Mouse (Mus musculus): Measurements from ENCODE around the gene Xpo5. TPM values are rescaled to one million over a fixed set of nuclear protein-coding genes. Genes with fewer than 3 reads are reported as not detected.

Xpo5 gene
- polyA plus RNA-seq, 1 experiment from 2014 or later = 40.5 TPM

DNA sequence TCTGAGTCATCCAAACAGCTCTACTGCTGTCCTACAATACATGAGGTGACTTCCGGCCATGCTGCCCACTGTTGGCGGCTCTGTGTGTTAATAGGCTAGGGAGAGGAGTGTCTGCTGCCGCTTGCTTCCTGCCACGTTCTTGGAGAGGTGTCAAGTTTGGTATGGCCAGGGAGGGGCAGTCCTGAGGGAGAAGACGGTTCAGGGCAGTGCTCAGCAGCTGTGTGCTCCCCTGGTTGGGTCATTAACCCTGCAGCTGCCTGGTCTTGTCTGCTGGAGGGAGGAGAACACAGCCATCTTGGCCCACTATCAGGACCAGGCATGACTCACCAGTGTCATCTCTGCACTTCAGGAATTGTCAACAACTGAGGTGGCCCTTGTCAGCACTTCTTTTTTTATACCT, 34.3 kb upstream of the Xpo5 start:
- H3K9ac ChIP-seq (replicated peaks; ENCODE audit: low read depth, low read length) = no peak overlapping the region
- no peak overlapping the region for H3K27ac ChIP-seq (ENCODE audit: low read depth, low read length)
- H3K9me3 ChIP-seq (ENCODE audit: control insufficient read depth, low read length) = no peaks in the 10 kb centered on the region
- H3K4me2 ChIP-seq (ENCODE audit: low read depth, low read length) = no peak overlapping the region
- H3K27me3 ChIP-seq (ENCODE audit: control insufficient read depth, insufficient read depth, low read length) = no peaks in the 10 kb centered on the region
- 60% methylated on average over 5 of the region's 5 CpGs for WGBS
- H3K4me3 ChIP-seq (ENCODE audit: low read depth, low read length) = no peak overlapping the region
- no peaks in the 10 kb centered on the region for H3K4me1 ChIP-seq (ENCODE audit: control insufficient read depth, insufficient read depth, low read length)
- H3K36me3 ChIP-seq (ENCODE audit: control insufficient read depth, insufficient read depth, low read length) = peaks cover 70% of the 10 kb centered on the region
- no peak for ATAC-seq (ENCODE audit: low read depth)

DNA sequence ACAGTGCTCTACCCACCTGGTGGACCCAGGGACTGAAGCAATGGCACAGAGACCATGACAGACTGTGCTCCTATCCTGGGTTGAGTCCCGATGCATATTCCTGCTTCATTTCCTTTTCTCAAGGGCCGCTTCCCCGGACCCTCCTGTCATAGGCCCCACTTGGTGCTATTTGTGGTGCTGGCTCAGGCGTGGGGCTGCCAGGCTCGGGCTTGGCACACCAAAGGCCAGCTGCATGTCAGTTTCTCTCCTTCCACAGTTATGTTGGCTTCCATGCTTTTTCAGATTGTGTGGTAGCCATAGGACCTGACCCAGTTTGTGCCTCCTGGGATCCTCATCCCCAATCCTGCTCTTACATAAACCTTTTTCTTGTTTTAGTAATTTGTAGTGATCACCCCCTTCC, 33.8 kb upstream of the Xpo5 start:
- Histone ChIP-seq H3K27me3 (ENCODE audit: control insufficient read depth, insufficient read depth, low read length) (no peaks in the 10 kb centered on the region), H3K4me3 (ENCODE audit: low read depth, low read length) (no peak overlapping the region), H3K9ac (replicated peaks; ENCODE audit: low read depth, low read length) (no peak overlapping the region), H3K9me3 (ENCODE audit: control insufficient read depth, low read length) (no peaks in the 10 kb centered on the region), H3K4me1 (ENCODE audit: control insufficient read depth, insufficient read depth, low read length) (no peaks in the 10 kb centered on the region), H3K27ac (ENCODE audit: low read depth, low read length) (no peak overlapping the region), H3K36me3 (ENCODE audit: control insufficient read depth, insufficient read depth, low read length) (peaks cover 70% of the 10 kb centered on the region), H3K4me2 (ENCODE audit: low read depth, low read length) (no peak overlapping the region)
- no peak for ATAC-seq (ENCODE audit: low read depth)
- WGBS = 97% methylated on average over 5 of the region's 5 CpGs

DNA sequence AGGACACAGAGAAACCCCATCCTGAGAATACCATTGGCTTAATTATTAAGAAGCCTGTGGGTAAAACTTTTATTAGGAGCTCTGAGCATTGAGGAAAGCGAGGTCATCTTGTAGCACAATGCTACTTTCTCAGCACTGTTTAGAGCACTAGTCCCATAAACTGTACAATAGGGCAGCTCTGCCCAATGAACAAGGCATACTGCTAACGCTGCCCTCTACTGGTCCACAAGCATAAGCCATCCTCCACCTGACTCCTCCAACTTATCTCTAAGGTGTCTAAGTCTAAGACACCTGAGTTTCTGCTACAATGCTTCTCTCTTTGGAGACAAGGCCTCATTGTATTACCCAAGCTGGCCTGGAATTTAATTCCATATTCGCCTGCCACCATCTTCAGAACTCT, 32.0 kb upstream of the Xpo5 start:
- ATAC-seq (ENCODE audit: low read depth) = peak; percentile 53; the same call in 1 of the 2 replicates

DNA sequence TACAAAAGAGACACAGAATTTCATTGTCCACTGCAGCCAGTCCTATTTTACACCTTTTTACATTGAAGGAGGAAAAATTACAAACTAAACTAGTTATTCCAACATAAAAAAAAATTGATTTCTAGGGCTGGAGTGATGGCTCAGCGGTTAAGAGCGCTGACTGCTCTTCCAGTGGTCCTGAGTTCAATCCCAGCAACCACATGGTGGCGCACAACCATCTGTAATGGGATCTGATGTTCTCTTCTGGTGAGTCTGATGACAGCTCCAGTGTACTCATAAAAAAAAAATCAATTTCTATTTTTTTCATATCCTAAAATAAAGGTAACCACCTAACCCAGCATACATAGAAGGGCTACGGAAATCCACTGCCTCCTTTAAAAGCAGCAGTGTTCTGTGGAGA, 20.3 kb upstream of the Xpo5 start:
- Histone ChIP-seq H3K4me2 (ENCODE audit: low read depth, low read length) (no peak overlapping the region), H3K36me3 (ENCODE audit: control insufficient read depth, insufficient read depth, low read length) (peaks cover 44% of the 10 kb centered on the region), H3K27ac (ENCODE audit: low read depth, low read length) (no peak overlapping the region), H3K9ac (replicated peaks; ENCODE audit: low read depth, low read length) (no peak overlapping the region), H3K4me1 (ENCODE audit: control insufficient read depth, insufficient read depth, low read length) (no peaks in the 10 kb centered on the region), H3K4me3 (ENCODE audit: low read depth, low read length) (no peak overlapping the region), H3K9me3 (ENCODE audit: control insufficient read depth, low read length) (no peaks in the 10 kb centered on the region), H3K27me3 (ENCODE audit: control insufficient read depth, insufficient read depth, low read length) (no peaks in the 10 kb centered on the region)
- ATAC-seq (ENCODE audit: low read depth) = no peak
- WGBS = 89% methylated on average over 4 of the region's 4 CpGs

More for the DNA sequence above, 32.0 kb upstream of the Xpo5 start:
- WGBS = 77% methylated on average over 3 of the region's 3 CpGs
- Histone ChIP-seq H3K27ac (ENCODE audit: low read depth, low read length) (no peak overlapping the region), H3K9ac (replicated peaks; ENCODE audit: low read depth, low read length) (no peak overlapping the region), H3K36me3 (ENCODE audit: control insufficient read depth, insufficient read depth, low read length) (peaks cover 62% of the 10 kb centered on the region), H3K4me3 (ENCODE audit: low read depth, low read length) (no peak overlapping the region), H3K9me3 (ENCODE audit: control insufficient read depth, low read length) (no peaks in the 10 kb centered on the region), H3K4me2 (ENCODE audit: low read depth, low read length) (no peak overlapping the region), H3K4me1 (ENCODE audit: control insufficient read depth, insufficient read depth, low read length) (no peaks in the 10 kb centered on the region), H3K27me3 (ENCODE audit: control insufficient read depth, insufficient read depth, low read length) (no peaks in the 10 kb centered on the region)

DNA sequence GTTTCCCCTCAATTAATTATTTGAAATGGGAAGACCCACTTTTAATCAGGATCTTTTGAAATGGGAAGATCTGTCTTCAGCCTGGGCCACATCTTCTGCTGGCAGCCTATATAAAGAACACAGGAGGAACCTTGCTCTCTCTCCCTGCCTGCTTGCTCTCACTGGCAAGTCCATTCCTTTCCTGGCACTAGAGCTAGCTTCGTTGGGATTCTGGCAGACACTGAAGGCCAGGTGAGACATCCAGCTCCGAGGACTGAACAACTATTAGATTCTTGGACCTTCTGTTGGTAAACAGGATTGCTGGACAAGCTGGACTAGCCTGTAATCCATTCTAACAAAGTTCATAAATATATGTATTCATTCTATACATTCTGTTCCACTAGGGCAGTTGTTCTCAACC, 13.8 kb upstream of the Xpo5 start:
- no peak for ATAC-seq (ENCODE audit: low read depth)
- no peak overlapping the region for H3K9ac ChIP-seq (replicated peaks; ENCODE audit: low read depth, low read length)
- 95% methylated on average over 2 of the region's 2 CpGs for WGBS
- peaks cover 22% of the 10 kb centered on the region for H3K36me3 ChIP-seq (ENCODE audit: control insufficient read depth, insufficient read depth, low read length)
- no peaks in the 10 kb centered on the region for H3K4me1 ChIP-seq (ENCODE audit: control insufficient read depth, insufficient read depth, low read length)
- no peak overlapping the region for H3K4me2 ChIP-seq (ENCODE audit: low read depth, low read length)
- no peak overlapping the region for H3K27ac ChIP-seq (ENCODE audit: low read depth, low read length)
- no peaks in the 10 kb centered on the region for H3K27me3 ChIP-seq (ENCODE audit: control insufficient read depth, insufficient read depth, low read length)
- no peaks in the 10 kb centered on the region for H3K9me3 ChIP-seq (ENCODE audit: control insufficient read depth, low read length)
- no peak overlapping the region for H3K4me3 ChIP-seq (ENCODE audit: low read depth, low read length)

DNA sequence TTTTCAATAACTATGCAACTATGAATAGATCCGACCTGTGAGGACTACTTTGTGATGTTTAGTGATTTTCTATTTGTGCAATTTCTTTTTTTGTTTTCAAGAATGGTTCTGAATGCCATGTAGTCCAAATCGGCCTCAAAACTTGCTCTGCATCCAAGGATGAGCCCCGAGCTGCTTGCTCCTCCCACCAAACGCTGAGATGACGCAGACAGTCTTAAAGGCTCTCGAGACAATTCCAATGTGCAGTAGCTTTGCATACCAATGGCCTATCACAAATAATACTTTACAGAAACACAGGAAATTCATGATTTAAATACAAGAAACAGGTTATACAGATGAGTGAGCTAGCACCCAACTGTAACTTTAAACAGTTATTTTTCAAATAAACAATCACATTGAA, 1.4 kb upstream of the Xpo5 start:
- Histone ChIP-seq H3K4me1 (ENCODE audit: control insufficient read depth, insufficient read depth, low read length) (peaks cover 15% of the 10 kb centered on the region), H3K27ac (ENCODE audit: low read depth, low read length) (no peak overlapping the region), H3K9ac (replicated peaks; ENCODE audit: low read depth, low read length) (no peak overlapping the region; the same call in 1 of the 2 replicates), H3K4me3 (ENCODE audit: low read depth, low read length) (peak overlapping the region; percentile 87; the same call in 1 of the 2 replicates), H3K4me2 (ENCODE audit: low read depth, low read length) (peak overlapping the region; percentile 87), H3K27me3 (ENCODE audit: control insufficient read depth, insufficient read depth, low read length) (no peaks in the 10 kb centered on the region), H3K9me3 (ENCODE audit: control insufficient read depth, low read length) (no peaks in the 10 kb centered on the region), H3K36me3 (ENCODE audit: control insufficient read depth, insufficient read depth, low read length) (peaks cover 20% of the 10 kb centered on the region)
- no peak for ATAC-seq (ENCODE audit: low read depth)
- WGBS = 70% methylated on average over 6 of the region's 6 CpGs

DNA sequence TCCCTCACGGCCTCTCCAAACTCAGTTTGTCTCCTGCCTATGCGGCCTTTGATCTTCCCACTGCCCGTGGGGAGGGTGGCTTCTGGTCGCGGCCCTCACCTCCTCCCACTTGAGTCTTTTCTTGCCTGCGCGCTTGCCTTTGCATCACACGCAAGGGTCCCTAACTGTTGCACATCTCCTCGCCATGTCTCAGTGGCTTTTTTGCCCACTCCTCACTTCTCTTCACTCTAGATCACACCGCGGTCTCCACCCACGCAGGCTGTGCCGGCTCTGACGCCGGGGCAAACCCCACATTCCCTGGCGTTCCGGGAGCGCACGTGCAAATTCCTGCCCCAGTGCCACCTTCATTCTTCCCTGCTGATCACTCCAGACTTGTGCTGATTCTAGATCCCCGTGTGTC, 496 bp downstream of the Xpo5 start:
- WGBS = under 1% methylated on average over 20 of the region's 20 CpGs
- H3K36me3 ChIP-seq (ENCODE audit: control insufficient read depth, insufficient read depth, low read length) = peaks cover 17% of the 10 kb centered on the region
- peak overlapping the region; percentile 87 for H3K4me3 ChIP-seq (ENCODE audit: low read depth, low read length)
- H3K9me3 ChIP-seq (ENCODE audit: control insufficient read depth, low read length) = no peaks in the 10 kb centered on the region
- H3K27me3 ChIP-seq (ENCODE audit: control insufficient read depth, insufficient read depth, low read length) = no peaks in the 10 kb centered on the region
- no peak; the same call in 1 of the 2 replicates for ATAC-seq (ENCODE audit: low read depth)
- peak overlapping the region; percentile 76 for H3K9ac ChIP-seq (replicated peaks; ENCODE audit: low read depth, low read length)
- peak overlapping the region; percentile 75 for H3K27ac ChIP-seq (ENCODE audit: low read depth, low read length)
- peaks cover 15% of the 10 kb centered on the region for H3K4me1 ChIP-seq (ENCODE audit: control insufficient read depth, insufficient read depth, low read length)
- H3K4me2 ChIP-seq (ENCODE audit: low read depth, low read length) = peak overlapping the region; percentile 95

DNA sequence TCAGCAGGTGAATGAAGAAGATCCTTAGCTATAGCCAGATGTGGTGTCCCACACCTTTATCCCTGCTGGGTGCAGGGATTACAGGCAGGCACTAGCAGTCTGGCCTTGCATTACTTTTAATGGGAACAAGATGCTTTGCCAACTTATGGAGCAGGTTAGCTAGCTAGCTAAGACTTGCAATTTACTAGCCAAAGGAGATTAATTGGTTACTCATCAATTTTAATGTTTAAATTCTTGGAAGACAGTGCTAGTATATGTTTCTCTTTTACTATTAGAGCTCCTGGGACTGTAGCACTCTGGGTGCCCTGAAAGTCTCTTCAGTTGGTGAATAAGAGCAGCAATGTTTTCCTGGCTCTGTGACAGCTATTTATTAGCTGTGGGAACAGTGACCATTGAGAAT, 4.1 kb downstream of the Xpo5 start:
- Histone ChIP-seq H3K4me3 (ENCODE audit: low read depth, low read length) (no peak overlapping the region), H3K4me1 (ENCODE audit: control insufficient read depth, insufficient read depth, low read length) (peaks cover 12% of the 10 kb centered on the region), H3K4me2 (ENCODE audit: low read depth, low read length) (no peak overlapping the region), H3K36me3 (ENCODE audit: control insufficient read depth, insufficient read depth, low read length) (peaks cover 36% of the 10 kb centered on the region), H3K27me3 (ENCODE audit: control insufficient read depth, insufficient read depth, low read length) (no peaks in the 10 kb centered on the region), H3K27ac (ENCODE audit: low read depth, low read length) (no peak overlapping the region), H3K9me3 (ENCODE audit: control insufficient read depth, low read length) (no peaks in the 10 kb centered on the region), H3K9ac (replicated peaks; ENCODE audit: low read depth, low read length) (no peak overlapping the region)
- no peak for ATAC-seq (ENCODE audit: low read depth)

DNA sequence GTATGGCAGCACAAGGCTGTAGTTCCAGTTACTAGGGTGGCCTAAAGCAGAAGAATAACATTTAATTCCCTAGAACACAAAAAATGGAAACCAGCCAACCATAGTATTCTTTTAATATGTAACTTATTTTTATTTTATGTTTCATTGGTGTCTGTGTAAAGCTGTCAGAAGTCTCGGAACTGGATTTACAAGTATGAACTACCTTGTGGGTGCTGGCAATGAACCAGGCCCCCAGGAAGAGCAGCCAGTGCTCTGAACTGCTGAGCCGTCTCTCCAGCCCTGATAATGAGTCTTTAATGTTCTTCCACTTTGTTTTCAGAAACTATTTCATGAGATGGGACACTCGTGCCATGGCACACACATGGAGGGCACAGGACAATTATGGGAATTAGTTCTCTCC, 8.0 kb downstream of the Xpo5 start:
- H3K27ac ChIP-seq (ENCODE audit: low read depth, low read length) = no peak overlapping the region
- H3K9ac ChIP-seq (replicated peaks; ENCODE audit: low read depth, low read length) = no peak overlapping the region
- no peak overlapping the region for H3K4me2 ChIP-seq (ENCODE audit: low read depth, low read length)
- no peak for ATAC-seq (ENCODE audit: low read depth)
- H3K4me3 ChIP-seq (ENCODE audit: low read depth, low read length) = no peak overlapping the region
- H3K9me3 ChIP-seq (ENCODE audit: control insufficient read depth, low read length) = no peaks in the 10 kb centered on the region
- no peaks in the 10 kb centered on the region for H3K4me1 ChIP-seq (ENCODE audit: control insufficient read depth, insufficient read depth, low read length)
- H3K27me3 ChIP-seq (ENCODE audit: control insufficient read depth, insufficient read depth, low read length) = no peaks in the 10 kb centered on the region
- 94% methylated on average over 3 of the region's 3 CpGs for WGBS
- H3K36me3 ChIP-seq (ENCODE audit: control insufficient read depth, insufficient read depth, low read length) = peaks cover 62% of the 10 kb centered on the region

DNA sequence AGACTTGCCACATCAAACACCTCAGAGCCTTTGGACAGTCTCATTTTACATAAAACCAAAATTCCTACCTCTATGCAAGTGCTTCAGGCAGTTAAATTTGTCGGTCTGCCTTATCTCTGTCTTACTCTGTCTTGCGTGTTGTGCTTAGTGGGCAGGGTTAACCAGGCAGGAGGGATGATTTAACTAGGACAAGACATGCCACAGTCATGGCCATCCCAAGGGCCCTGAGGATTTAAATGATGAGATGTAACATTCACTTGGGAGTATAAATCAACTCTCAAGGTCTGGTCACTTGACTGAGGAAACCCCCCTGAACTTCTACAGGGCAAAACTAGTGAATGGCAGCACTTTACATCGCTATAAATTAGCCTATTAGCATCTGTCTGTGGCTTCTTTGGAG, 19.0 kb downstream of the Xpo5 start:
- WGBS = 91% methylated on average over 3 of the region's 3 CpGs
- no peak for ATAC-seq (ENCODE audit: low read depth)
- Histone ChIP-seq H3K27ac (ENCODE audit: low read depth, low read length) (no peak overlapping the region), H3K4me3 (ENCODE audit: low read depth, low read length) (no peak overlapping the region), H3K9me3 (ENCODE audit: control insufficient read depth, low read length) (no peaks in the 10 kb centered on the region), H3K4me2 (ENCODE audit: low read depth, low read length) (no peak overlapping the region), H3K4me1 (ENCODE audit: control insufficient read depth, insufficient read depth, low read length) (no peaks in the 10 kb centered on the region), H3K27me3 (ENCODE audit: control insufficient read depth, insufficient read depth, low read length) (no peaks in the 10 kb centered on the region), H3K36me3 (ENCODE audit: control insufficient read depth, insufficient read depth, low read length) (peaks cover 88% of the 10 kb centered on the region), H3K9ac (replicated peaks; ENCODE audit: low read depth, low read length) (no peak overlapping the region)

All from neural tube, embryonic 14.5 days (tissue).